Mouse (Mus musculus) bone marrow, adult 2 months (tissue): ENCODE results near the gene Zmym2. TPM values are rescaled to one million over a fixed set of nuclear protein-coding genes. Genes with fewer than 3 reads are reported as not detected.
"Not testable (repeated sequence)": the region's sequence is repeated elsewhere in the genome, so short reads cannot be mapped to it uniquely, and the experiment has no call there.

ENCODE experiments used
- H3K27ac ChIP-seq: fragments of 200-500 bp; 2 replicates; pipeline ENCODE4 v1.5.1; 2012; ENCODE audit warnings: low read depth, mild to moderate bottlenecking, control low read depth, inconsistent platforms, low read length; ENCODE audit not compliant: control insufficient read depth, poor library complexity, insufficient read depth
- H3K4me1 ChIP-seq: fragments of 200-500 bp; 2 replicates; pipeline ENCODE4 v1.6.1; 2011; ENCODE audit warnings: low read length; ENCODE audit not compliant: control insufficient read depth, insufficient read depth
- H3K4me3 ChIP-seq: fragments of 200-500 bp; replicated peaks from 2 replicates; pipeline ENCODE3; 2011; ENCODE audit warnings: mild to moderate bottlenecking, low read depth, low read length, control low read depth; ENCODE audit not compliant: control insufficient read depth
- CTCF ChIP-seq: fragments of 200-500 bp; IDR thresholded peaks from 2 replicates; pipeline ENCODE4 v1.5.1; 2011; ENCODE audit warnings: low read length, control low read depth; ENCODE audit not compliant: control insufficient read depth, insufficient read depth
- POLR2A ChIP-seq: fragments of 200-500 bp; IDR thresholded peaks from 2 replicates; pipeline ENCODE4 v1.6.1; 2011; ENCODE audit warnings: low read depth, mild to moderate bottlenecking, control low read depth, low read length, borderline replicate concordance; ENCODE audit not compliant: control insufficient read depth
- WGBS: fragments of 180-500 bp; shearing (Covaris S2); methylation state at CpG from one replicate; pipeline ENCODE4 v1.1.7; 2018; 5-methylcytosine and 5-hydroxymethylcytosine counted together
- polyA plus RNA-seq: library from polyadenylated mRNA; stranded (reverse); fragments of >200 nt; gene quantifications from 2 replicates; pipeline ENCODE4 v1.2.4, GENCODE M21; 2011; ENCODE audit warnings: low replicate concordance; ENCODE audit not compliant: missing spikeins, insufficient read depth, insufficient read length

Gene Zmym2
- 10.1 and 15.5 TPM in 2 replicates for polyA plus RNA-seq

DNA sequence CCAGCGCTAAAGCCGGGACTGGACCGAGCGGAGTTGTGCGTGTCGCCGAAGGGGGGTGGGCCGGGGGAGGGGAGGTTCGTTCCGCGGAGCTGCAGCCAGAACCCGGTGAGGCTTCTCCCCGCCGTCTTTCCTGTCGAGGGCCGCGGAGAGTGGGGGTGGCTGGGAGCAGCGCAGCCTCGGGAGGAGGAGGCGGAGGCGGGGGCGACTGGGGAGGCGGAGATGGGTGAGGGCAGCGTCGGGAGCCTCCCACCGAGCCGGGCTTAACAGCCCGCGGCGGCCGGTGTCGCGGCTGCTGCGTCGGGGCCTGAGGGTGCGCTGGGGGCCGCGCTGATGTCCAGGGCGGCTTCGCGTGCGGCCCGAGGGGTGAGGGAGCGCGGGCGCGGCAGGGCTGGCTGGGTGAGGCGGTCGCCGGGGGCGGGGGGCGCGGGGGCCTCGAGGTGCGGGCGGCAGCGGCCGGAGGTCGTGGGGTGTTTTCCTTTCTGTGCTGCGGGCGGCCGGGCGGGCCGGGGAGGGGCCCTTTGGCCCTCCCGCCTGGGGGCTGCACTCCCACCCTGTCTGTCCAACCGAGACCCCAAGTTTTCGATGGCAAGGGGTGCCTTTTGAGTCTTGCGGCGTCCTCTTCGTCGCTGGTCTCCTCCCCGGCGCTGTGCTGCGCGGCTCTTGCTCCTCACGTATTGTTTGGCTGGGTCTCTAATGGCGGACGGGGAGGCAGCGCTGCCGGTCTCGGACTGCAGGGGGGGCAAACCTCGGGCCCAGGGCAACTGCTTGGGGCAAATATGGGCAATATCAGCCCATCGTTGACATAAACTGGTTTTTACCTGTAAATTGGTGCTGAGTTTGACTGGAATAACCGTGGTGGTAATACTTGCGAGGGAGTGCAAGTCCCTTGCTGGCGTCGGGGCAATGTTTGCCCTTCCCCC is at the start of gene Zmym2:
TSS of gene Zmym2 (plus strand) at position 60 of the 920 bp plus-strand sequence.
- H3K4me1 ChIP-seq = not testable (repeated sequence)
- peak; percentile 54; the same call in 1 of the 2 replicates for TF ChIP-seq CTCF
- peak; percentile 30; the same call in 1 of the 2 replicates for TF ChIP-seq POLR2A
- Histone ChIP-seq H3K4me3 (peak within 1 kb of the TSS; percentile 69), H3K27ac (peak within 1 kb of the TSS; percentile 96)
- WGBS = under 1% methylated on average over 50 of the region's 87 CpGs

GRCm38 (mm10) chr14:56844033-56844432 is 42.4 kb upstream of the Zmym2 start:
- TF ChIP-seq POLR2A (no peak), CTCF (no peak)
- H3K4me1 ChIP-seq = no peaks in the 10 kb centered on the region; the same call in 1 of the 2 replicates
- no peak overlapping the region for H3K27ac ChIP-seq
- no peak overlapping the region for H3K4me3 ChIP-seq
- WGBS = 72% methylated on average over 4 of the region's 4 CpGs

- 76% methylated on average over 2 of the region's 2 CpGs for WGBS
- Histone ChIP-seq H3K27ac (no peak overlapping the region), H3K4me1 (no peaks in the 10 kb centered on the region; the same call in 1 of the 2 replicates), H3K4me3 (no peak overlapping the region)
- no peak for TF ChIP-seq POLR2A
- no peak for TF ChIP-seq CTCF
These were observed 41.9 kb upstream of the Zmym2 start for GRCm38 (mm10) chr14:56844507-56844906.

GRCm38 (mm10) chr14:56848322-56848721 is 38.1 kb upstream of the Zmym2 start:
- no peak overlapping the region for H3K4me3 ChIP-seq
- TF ChIP-seq POLR2A (no peak), CTCF (no peak)
- no peak overlapping the region for H3K27ac ChIP-seq
- no peaks in the 10 kb centered on the region; the same call in 1 of the 2 replicates for H3K4me1 ChIP-seq
- 71% methylated on average over 2 of the region's 2 CpGs for WGBS

- Histone ChIP-seq H3K4me1 (no peaks in the 10 kb centered on the region), H3K27ac (no peak overlapping the region), H3K4me3 (no peak overlapping the region)
- TF ChIP-seq CTCF = no peak
- no peak for TF ChIP-seq POLR2A
- 31% methylated on average over 2 of the region's 2 CpGs for WGBS
These were observed 36.8 kb upstream of the Zmym2 start for GRCm38 (mm10) chr14:56849681-56850080.

DNA sequence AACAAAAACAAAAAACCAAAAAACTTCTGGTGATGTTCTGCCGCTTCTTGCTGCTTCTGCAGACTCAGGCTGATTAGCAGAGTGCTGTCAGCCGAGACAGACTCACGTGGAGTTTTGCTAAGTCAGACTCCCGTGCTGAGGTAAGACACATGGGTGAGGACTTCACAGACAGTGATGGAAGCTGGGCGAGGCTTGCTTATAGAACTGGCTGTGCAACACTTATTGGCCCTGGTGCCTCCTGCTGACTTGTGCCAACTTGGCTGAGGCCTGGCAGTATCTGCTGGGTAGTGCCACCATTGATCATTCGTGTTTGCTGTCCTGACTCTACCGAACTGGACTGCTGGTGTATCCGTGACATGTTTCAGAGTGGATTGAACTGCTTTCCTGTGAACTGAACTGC is 22.4 kb upstream of the Zmym2 start:
- Histone ChIP-seq H3K4me3 (no peak overlapping the region), H3K27ac (no peak overlapping the region), H3K4me1 (no peaks in the 10 kb centered on the region)
- TF ChIP-seq CTCF (no peak), POLR2A (no peak)
- 58% methylated on average over 8 of the region's 8 CpGs for WGBS

- no peaks in the 10 kb centered on the region for H3K4me1 ChIP-seq
- TF ChIP-seq POLR2A (no peak), CTCF (no peak)
- H3K4me3 ChIP-seq = no peak overlapping the region
- H3K27ac ChIP-seq = no peak overlapping the region
- WGBS = 7% methylated on average over 13 of the region's 13 CpGs
These were observed 21.8 kb upstream of the Zmym2 start for GRCm38 (mm10) chr14:56864641-56865040.

DNA sequence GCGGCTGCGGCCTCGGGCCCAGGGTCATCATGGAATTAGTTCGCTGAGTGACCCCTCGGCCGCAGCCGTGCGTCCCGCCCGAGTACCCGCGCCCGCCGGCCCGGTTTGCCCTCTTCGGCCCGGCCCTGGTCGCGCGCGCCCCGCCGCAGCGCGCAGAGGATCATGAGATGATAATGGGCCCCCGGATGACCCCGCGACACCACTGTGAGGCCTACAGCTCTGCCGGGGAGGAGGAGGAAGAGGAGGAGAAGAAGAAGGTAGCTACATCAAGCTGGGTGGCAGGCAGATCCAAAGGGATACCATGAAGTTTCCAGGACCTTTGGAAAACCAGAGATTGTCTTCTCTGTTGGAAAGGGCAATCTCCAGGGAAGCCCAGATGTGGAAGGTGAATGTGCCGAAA is 21.3 kb upstream of the Zmym2 start:
- 11% methylated on average over 30 of the region's 30 CpGs for WGBS
- not testable (repeated sequence) for H3K27ac ChIP-seq, H3K4me3 ChIP-seq

More for the DNA sequence above, 21.3 kb upstream of the Zmym2 start:
- H3K4me1 ChIP-seq = not testable (repeated sequence)
